Mouse (Mus musculus) cerebellum, adult 2 months (tissue): ENCODE measurements around the gene Ap1m1.

Experiments used
- CTCF ChIP-seq: fragments of 200-500 bp; IDR thresholded peaks from 2 replicates; pipeline ENCODE4 v1.5.1; 2011; ENCODE audit warnings: low read depth, mild to moderate bottlenecking, control low read depth, low read length, moderate library complexity, borderline replicate concordance; ENCODE audit not compliant: insufficient read depth
- POLR2A ChIP-seq: fragments of 200-500 bp; IDR thresholded peaks from 2 replicates; pipeline ENCODE4 v1.6.1; 2011; ENCODE audit warnings: low read length, control low read depth, borderline replicate concordance; ENCODE audit not compliant: insufficient read depth

GRCm38 (mm10) chr8:72257902-72258238 is 18.1 kb downstream of the Ap1m1 start:
- TF ChIP-seq CTCF (no peak), POLR2A (no peak)
